Mouse (Mus musculus): ENCODE results near the gene Sar1b. TPM values are rescaled to one million over a fixed set of nuclear protein-coding genes. Genes with fewer than 3 reads are reported as not detected.
"Not testable (repeated sequence)": the region's sequence is repeated elsewhere in the genome, so short reads cannot be mapped to it uniquely, and the experiment has no call there.

The Sar1b gene
- total and polyA plus RNA-seq, 3 experiments = 104 to 124 TPM; not detected in 1

- Histone ChIP-seq H3K4me1 (ENCODE audit: control insufficient read depth in 1 of 2, insufficient read depth in 2 of 2, low read length in 2 of 2) (peaks cover 0 to 2% of the 10 kb centered on the region in 2 experiments; a peak in 1 of 4 replicates), H3K36me3 (ENCODE audit: control insufficient read depth in 1 of 2, insufficient read depth in 2 of 2, low read length in 2 of 2) (peaks cover 4 to 27% of the 10 kb centered on the region in 2 experiments; a peak in 3 of 4 replicates), H3K27ac (ENCODE audit: control insufficient read depth, low read depth, low read length) (no peak overlapping the region), H3K27me3 (ENCODE audit: control insufficient read depth in 1 of 2, insufficient read depth in 2 of 2, low read length in 2 of 2) (no peaks in the 10 kb centered on the region), H3K79me2 (ENCODE audit: control insufficient read depth, insufficient read depth, low read length, poor library complexity) (peaks cover 13% of the 10 kb centered on the region), H3K9ac (ENCODE audit: control insufficient read depth, low read depth, low read length, poor library complexity, severe bottlenecking) (no peak overlapping the region), H3K9me3 (replicated peaks; ENCODE audit: insufficient read depth, low read length) (no peaks in the 10 kb centered on the region), H3K4me3 (ENCODE audit: control insufficient read depth in 1 of 2, insufficient read depth in 1 of 2, low read depth in 2 of 2, low read length in 2 of 2) (no peak overlapping the region)
- TF ChIP-seq NRF1 (IDR thresholded peaks at IDR 0.05; ENCODE audit: insufficient read depth, low read depth, low read length, poor library complexity, severe bottlenecking) = no peak
- no peak for DNase-seq (ENCODE audit: low read depth, low spot score)
Measured at GRCm38 (mm10) chr11:51746096-51746495, 17.4 kb upstream of the Sar1b start.

DNA sequence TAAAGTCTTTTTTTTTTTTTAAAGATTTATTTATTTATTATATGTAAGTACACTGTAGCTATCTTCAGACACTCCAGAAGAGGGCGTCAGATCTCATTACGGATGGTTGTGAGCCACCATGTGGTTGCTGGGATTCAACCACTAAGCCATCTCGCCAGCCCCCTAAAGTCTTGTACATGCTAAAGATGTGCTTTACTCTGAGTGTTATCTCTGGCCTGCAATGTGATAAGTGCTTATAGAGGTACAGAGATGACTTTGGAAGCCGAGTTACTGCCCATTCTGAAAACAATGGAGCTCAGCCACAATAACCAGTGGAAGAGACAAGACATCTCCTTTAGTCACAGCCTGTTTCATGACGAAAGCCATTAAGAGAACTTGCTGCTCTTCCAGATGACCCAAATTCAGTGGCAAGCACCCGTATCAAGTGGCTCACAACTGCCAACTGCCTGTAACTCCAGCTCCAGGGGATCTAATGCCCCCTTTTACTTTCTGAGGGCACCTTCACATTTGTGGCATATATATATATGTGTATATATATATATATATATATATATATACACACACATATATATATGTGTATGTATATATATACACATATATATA, 11.8 kb upstream of the Sar1b start:
- Histone ChIP-seq H3K36me3 (ENCODE audit: control insufficient read depth in 1 of 2, insufficient read depth in 2 of 2, low read length in 2 of 2) (peaks cover 13 to 22% of the 10 kb centered on the region in 2 experiments), H3K4me1 (ENCODE audit: control insufficient read depth in 1 of 2, insufficient read depth in 2 of 2, low read length in 2 of 2) (peaks cover 10 to 17% of the 10 kb centered on the region in 2 experiments), H3K79me2 (ENCODE audit: control insufficient read depth, insufficient read depth, low read length, poor library complexity) (peaks cover 41% of the 10 kb centered on the region)
- H3K4me3 ChIP-seq (ENCODE audit: control insufficient read depth in 1 of 2, insufficient read depth in 1 of 2, low read depth in 2 of 2, low read length in 2 of 2); H3K9me3 ChIP-seq (replicated peaks; ENCODE audit: insufficient read depth, low read length); H3K9ac ChIP-seq (ENCODE audit: control insufficient read depth, low read depth, low read length, poor library complexity, severe bottlenecking); H3K27ac ChIP-seq (ENCODE audit: control insufficient read depth, low read depth, low read length); H3K27me3 ChIP-seq (ENCODE audit: control insufficient read depth in 1 of 2, insufficient read depth in 2 of 2, low read length in 2 of 2): not testable (repeated sequence)
- peak; percentile 56 for DNase-seq (ENCODE audit: low read depth, low spot score)
- 0 out of 2 replicates have a peak, but pooled peaks have one; percentile 27 for TF ChIP-seq MXI1 (IDR thresholded peaks at IDR 0.05; ENCODE audit: low read depth, low read length)
- 0 out of 6 replicates have a peak, but pooled peaks of 1 of the 3 experiments have one; percentile 18 for TF ChIP-seq CTCF (IDR thresholded peaks at IDR 0.05 in 2 of 3, conservative IDR thresholded peaks at IDR 0.05 in 1 of 3; ENCODE audit: control insufficient read depth in 1 of 3, insufficient read depth in 1 of 3, low read depth in 2 of 3, low read length in 3 of 3, poor library complexity in 1 of 3, severe bottlenecking in 1 of 3)
- peak; percentile 67 for TF ChIP-seq GATA1 (IDR thresholded peaks at IDR 0.05; ENCODE audit: low read depth, low read length)
- TF ChIP-seq MAX (IDR thresholded peaks at IDR 0.05; ENCODE audit: low read length) = 0 out of 2 replicates have a peak, but pooled peaks have one; percentile 12
- TF ChIP-seq SIN3A (IDR thresholded peaks at IDR 0.05; ENCODE audit: low read length) = 0 out of 2 replicates have a peak, but pooled peaks have one; percentile 32
- 0 out of 2 replicates have a peak, but pooled peaks have one; percentile 23 for TF ChIP-seq RCOR1 (IDR thresholded peaks at IDR 0.05; ENCODE audit: low read depth, low read length)

DNA sequence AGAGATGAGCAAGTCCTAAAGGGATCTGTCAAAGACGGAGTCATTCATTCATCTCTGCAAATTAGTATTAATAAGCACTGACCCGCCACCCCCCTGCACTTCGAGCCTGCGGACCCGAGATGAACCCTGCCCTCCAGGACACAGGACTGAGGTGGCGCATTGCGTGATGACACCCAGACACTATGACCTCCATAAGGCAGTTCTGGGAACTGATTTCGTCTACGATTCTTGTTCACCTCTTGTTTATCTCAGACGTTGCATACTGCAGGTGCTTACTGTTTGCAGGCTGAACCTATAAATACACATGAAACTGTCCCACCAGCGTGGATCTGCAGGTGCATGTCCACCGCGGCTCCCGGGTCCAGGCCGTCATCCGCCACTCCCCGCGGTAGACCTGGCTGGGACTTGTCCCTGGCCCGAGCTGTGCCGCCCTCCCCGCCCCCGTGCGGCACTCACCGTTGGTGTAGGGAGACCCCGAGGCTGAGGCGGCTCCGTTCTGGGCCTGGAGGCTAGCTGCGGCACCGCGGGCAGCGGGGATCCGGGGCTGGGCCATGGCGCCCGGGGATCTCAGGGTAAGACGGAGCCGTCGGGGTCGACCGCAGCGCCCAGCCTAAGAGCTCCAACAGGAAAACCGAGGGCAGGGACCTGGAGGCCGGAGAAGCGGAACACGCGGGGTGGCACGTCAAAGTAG, 7.7 kb upstream of the Sar1b start:
- peak overlapping the region; percentile 92 for H3K9ac ChIP-seq (ENCODE audit: control insufficient read depth, low read depth, low read length, poor library complexity, severe bottlenecking)
- no peak for DNase-seq (ENCODE audit: low read depth, low spot score)
- peaks cover 0 to 30% of the 10 kb centered on the region in 2 experiments; a peak in 3 of 4 replicates for H3K36me3 ChIP-seq (ENCODE audit: control insufficient read depth in 1 of 2, insufficient read depth in 2 of 2, low read length in 2 of 2)
- no peaks in the 10 kb centered on the region for H3K27me3 ChIP-seq (ENCODE audit: control insufficient read depth in 1 of 2, insufficient read depth in 2 of 2, low read length in 2 of 2)
- no peaks in the 10 kb centered on the region for H3K9me3 ChIP-seq (replicated peaks; ENCODE audit: insufficient read depth, low read length)
- H3K79me2 ChIP-seq (ENCODE audit: control insufficient read depth, insufficient read depth, low read length, poor library complexity) = peaks cover 30% of the 10 kb centered on the region
- TF ChIP-seq USF2 (IDR thresholded peaks at IDR 0.05; ENCODE audit: borderline replicate concordance in 1 of 2, insufficient read depth in 1 of 2, low read depth in 1 of 2, low read length in 2 of 2) (no peak), UBTF (IDR thresholded peaks at IDR 0.05; ENCODE audit: borderline replicate concordance, insufficient read depth, low read depth, low read length) (no peak; the same call in 1 of the 2 replicates)
- H3K4me1 ChIP-seq (ENCODE audit: control insufficient read depth in 1 of 2, insufficient read depth in 2 of 2, low read length in 2 of 2) = peaks cover 20% of the 10 kb centered on the region in 2 experiments
- peak overlapping the region; percentile 64 for H3K27ac ChIP-seq (ENCODE audit: control insufficient read depth, low read depth, low read length)
- peak overlapping the region; percentile 87 to 91 for H3K4me3 ChIP-seq (ENCODE audit: control insufficient read depth in 1 of 2, insufficient read depth in 1 of 2, low read depth in 2 of 2, low read length in 2 of 2)

Measured in MEL (cell line).